Mouse (Mus musculus): ENCODE results near the gene Iqcm. TPM values are rescaled to one million over a fixed set of nuclear protein-coding genes. Genes with fewer than 3 reads are reported as not detected.

The Iqcm gene
- polyA plus RNA-seq, 1 experiment from 2014 or later = not detected

- Histone ChIP-seq H3K27ac (ENCODE audit: low read depth, low read length) (no peak overlapping the region), H3K36me3 (ENCODE audit: control insufficient read depth, insufficient read depth, low read length) (no peaks in the 10 kb centered on the region), H3K4me3 (ENCODE audit: low read depth, low read length) (no peak overlapping the region), H3K4me1 (replicated peaks; ENCODE audit: control insufficient read depth, insufficient read depth, low read length) (no peaks in the 10 kb centered on the region), H3K9me3 (ENCODE audit: control insufficient read depth, low read length) (no peaks in the 10 kb centered on the region), H3K9ac (ENCODE audit: low read depth, low read length) (no peak overlapping the region), H3K4me2 (replicated peaks; ENCODE audit: low read depth, low read length) (no peak overlapping the region), H3K27me3 (ENCODE audit: control insufficient read depth, insufficient read depth, low read length) (no peaks in the 10 kb centered on the region)
- DNase-seq (ENCODE audit: low spot score) (no peak), ATAC-seq (ENCODE audit: low FRiP score) (no peak)
- WGBS = 85% methylated on average over 3 of the region's 3 CpGs
Measured at GRCm38 (mm10) chr8:75642958-75643357, 194.5 kb downstream of the Iqcm start.

DNA sequence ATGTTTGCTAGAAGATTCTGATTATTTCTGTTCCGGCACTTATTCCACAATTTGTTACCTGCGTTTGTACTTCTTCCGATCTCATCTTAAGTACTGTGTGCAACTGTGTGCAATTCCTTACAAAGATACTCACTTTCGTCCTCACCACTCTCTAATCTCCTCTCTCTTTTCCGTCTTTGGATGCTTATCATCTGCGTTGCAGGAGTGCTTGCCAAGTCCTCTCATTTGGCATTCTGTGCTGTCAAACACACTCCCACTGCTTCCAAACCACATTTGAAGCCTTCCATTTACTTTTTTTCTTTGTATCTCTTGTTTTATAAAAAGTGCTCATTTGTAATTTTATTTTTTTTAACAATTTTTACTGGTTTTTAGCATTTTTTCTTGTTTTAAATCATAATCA is 210.8 kb downstream of the Iqcm start:
- H3K4me3 ChIP-seq (ENCODE audit: low read depth, low read length) = no peak overlapping the region
- no peaks in the 10 kb centered on the region for H3K4me1 ChIP-seq (replicated peaks; ENCODE audit: control insufficient read depth, insufficient read depth, low read length)
- H3K27ac ChIP-seq (ENCODE audit: low read depth, low read length) = no peak overlapping the region
- WGBS = 93% methylated on average over 6 of the region's 6 CpGs
- no peak overlapping the region for H3K4me2 ChIP-seq (replicated peaks; ENCODE audit: low read depth, low read length)
- DNase-seq (ENCODE audit: low spot score) (no peak), ATAC-seq (ENCODE audit: low FRiP score) (no peak)
- no peaks in the 10 kb centered on the region for H3K9me3 ChIP-seq (ENCODE audit: control insufficient read depth, low read length)
- H3K9ac ChIP-seq (ENCODE audit: low read depth, low read length) = no peak overlapping the region
- no peaks in the 10 kb centered on the region for H3K36me3 ChIP-seq (ENCODE audit: control insufficient read depth, insufficient read depth, low read length)
- H3K27me3 ChIP-seq (ENCODE audit: control insufficient read depth, insufficient read depth, low read length) = no peaks in the 10 kb centered on the region

GRCm38 (mm10) chr8:75746561-75746960 is 298.1 kb downstream of the Iqcm start:
- ATAC-seq (ENCODE audit: low FRiP score) (no peak), DNase-seq (ENCODE audit: low spot score) (no peak)
- Histone ChIP-seq H3K9ac (ENCODE audit: low read depth, low read length) (no peak overlapping the region), H3K4me2 (replicated peaks; ENCODE audit: low read depth, low read length) (no peak overlapping the region), H3K36me3 (ENCODE audit: control insufficient read depth, insufficient read depth, low read length) (no peaks in the 10 kb centered on the region), H3K9me3 (ENCODE audit: control insufficient read depth, low read length) (no peaks in the 10 kb centered on the region), H3K4me3 (ENCODE audit: low read depth, low read length) (no peak overlapping the region), H3K27me3 (ENCODE audit: control insufficient read depth, insufficient read depth, low read length) (no peaks in the 10 kb centered on the region), H3K4me1 (replicated peaks; ENCODE audit: control insufficient read depth, insufficient read depth, low read length) (no peaks in the 10 kb centered on the region), H3K27ac (ENCODE audit: low read depth, low read length) (no peak overlapping the region)
- WGBS = 84% methylated on average over 3 of the region's 3 CpGs

DNA sequence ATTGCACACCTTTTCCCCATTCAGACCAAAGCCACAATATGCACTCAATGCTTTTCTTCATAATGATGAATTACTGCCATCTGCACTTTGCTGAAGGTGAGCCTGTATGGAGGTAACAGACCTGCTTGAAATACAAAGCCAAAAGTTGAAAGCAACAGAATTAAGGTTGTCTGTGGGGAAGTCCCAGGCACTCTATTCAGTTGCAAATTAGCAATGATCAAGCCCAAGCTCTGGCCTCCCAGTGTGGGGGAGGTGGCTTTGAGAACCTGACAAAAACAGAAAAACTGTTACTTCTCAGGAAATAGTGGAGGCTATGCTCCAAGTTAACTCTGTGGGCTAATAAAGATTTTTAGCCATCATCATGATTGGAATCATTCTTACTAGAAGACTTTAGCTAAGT is 307.1 kb downstream of the Iqcm start:
- Histone ChIP-seq H3K36me3 (ENCODE audit: control insufficient read depth, insufficient read depth, low read length) (no peaks in the 10 kb centered on the region), H3K27ac (ENCODE audit: low read depth, low read length) (no peak overlapping the region), H3K9me3 (ENCODE audit: control insufficient read depth, low read length) (no peaks in the 10 kb centered on the region), H3K4me2 (replicated peaks; ENCODE audit: low read depth, low read length) (no peak overlapping the region), H3K4me1 (replicated peaks; ENCODE audit: control insufficient read depth, insufficient read depth, low read length) (no peaks in the 10 kb centered on the region), H3K27me3 (ENCODE audit: control insufficient read depth, insufficient read depth, low read length) (no peaks in the 10 kb centered on the region), H3K9ac (ENCODE audit: low read depth, low read length) (no peak overlapping the region), H3K4me3 (ENCODE audit: low read depth, low read length) (no peak overlapping the region)
- ATAC-seq (ENCODE audit: low FRiP score) = no peak
- no peak for DNase-seq (ENCODE audit: low spot score)

DNA sequence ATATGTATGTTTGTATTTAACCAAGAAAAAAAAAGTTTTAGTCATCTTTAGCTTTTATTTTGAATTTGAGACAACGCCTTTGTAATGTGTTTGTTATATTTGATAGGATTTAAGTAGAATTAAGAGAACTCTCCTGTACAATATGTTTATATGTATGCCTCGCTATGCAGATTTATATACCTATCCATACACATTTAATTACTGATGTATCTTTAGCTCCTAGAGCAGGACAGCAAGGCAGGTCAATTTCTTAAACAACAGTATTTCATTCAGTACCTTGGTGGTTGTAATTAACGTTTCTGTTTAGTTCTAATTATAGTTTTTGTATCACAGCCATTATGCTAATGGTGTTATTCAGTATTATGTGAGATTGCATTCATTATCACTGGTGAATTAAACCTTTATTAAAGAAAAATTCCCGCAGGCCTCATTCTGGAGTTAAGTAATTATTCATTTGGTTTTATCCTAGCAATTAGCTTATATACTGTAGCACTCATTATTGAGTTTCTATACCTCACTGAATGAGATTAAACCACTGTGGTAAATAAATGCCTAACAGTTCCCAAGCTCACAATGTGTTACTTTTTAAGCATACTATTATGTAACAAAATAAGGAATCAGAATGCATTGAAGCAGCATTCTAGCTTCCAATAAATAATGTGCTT is 380.1 kb downstream of the Iqcm start:
- H3K4me2 ChIP-seq (replicated peaks; ENCODE audit: low read depth, low read length) = no peak overlapping the region
- no peak overlapping the region for H3K9ac ChIP-seq (ENCODE audit: low read depth, low read length)
- no peaks in the 10 kb centered on the region for H3K36me3 ChIP-seq (ENCODE audit: control insufficient read depth, insufficient read depth, low read length)
- no peak overlapping the region for H3K4me3 ChIP-seq (ENCODE audit: low read depth, low read length)
- no peaks in the 10 kb centered on the region for H3K4me1 ChIP-seq (replicated peaks; ENCODE audit: control insufficient read depth, insufficient read depth, low read length)
- 86% methylated on average over 4 of the region's 4 CpGs for WGBS
- DNase-seq (ENCODE audit: low spot score) (no peak), ATAC-seq (ENCODE audit: low FRiP score) (no peak)
- H3K27ac ChIP-seq (ENCODE audit: low read depth, low read length) = no peak overlapping the region
- no peaks in the 10 kb centered on the region for H3K9me3 ChIP-seq (ENCODE audit: control insufficient read depth, low read length)
- H3K27me3 ChIP-seq (ENCODE audit: control insufficient read depth, insufficient read depth, low read length) = no peaks in the 10 kb centered on the region

GRCm38 (mm10) chr8:75835245-75835644 is 386.8 kb downstream of the Iqcm start:
- no peak overlapping the region for H3K27ac ChIP-seq (ENCODE audit: low read depth, low read length)
- WGBS = 83% methylated on average over 2 of the region's 2 CpGs
- no peak for ATAC-seq (ENCODE audit: low FRiP score)

GRCm38 (mm10) chr8:75917603-75918344 is 469.3 kb downstream of the Iqcm start:
- peak; percentile 28 for DNase-seq (ENCODE audit: low spot score)
- no peak overlapping the region for H3K9ac ChIP-seq (ENCODE audit: low read depth, low read length)
- no peaks in the 10 kb centered on the region for H3K4me1 ChIP-seq (replicated peaks; ENCODE audit: control insufficient read depth, insufficient read depth, low read length)
- no peak overlapping the region for H3K4me3 ChIP-seq (ENCODE audit: low read depth, low read length)
- no peaks in the 10 kb centered on the region for H3K36me3 ChIP-seq (ENCODE audit: control insufficient read depth, insufficient read depth, low read length)
- H3K27me3 ChIP-seq (ENCODE audit: control insufficient read depth, insufficient read depth, low read length) = no peaks in the 10 kb centered on the region
- 61% methylated on average over 15 of the region's 15 CpGs for WGBS
- no peaks in the 10 kb centered on the region for H3K9me3 ChIP-seq (ENCODE audit: control insufficient read depth, low read length)
- peak; percentile 88 for ATAC-seq (ENCODE audit: low FRiP score)
- no peak overlapping the region for H3K4me2 ChIP-seq (replicated peaks; ENCODE audit: low read depth, low read length)
- no peak overlapping the region for H3K27ac ChIP-seq (ENCODE audit: low read depth, low read length)

More at GRCm38 (mm10) chr8:75835245-75835644, 386.8 kb downstream of the Iqcm start:
- H3K27me3 ChIP-seq (ENCODE audit: control insufficient read depth, insufficient read depth, low read length) = no peaks in the 10 kb centered on the region
- H3K4me3 ChIP-seq (ENCODE audit: low read depth, low read length) = no peak overlapping the region
- no peaks in the 10 kb centered on the region for H3K4me1 ChIP-seq (replicated peaks; ENCODE audit: control insufficient read depth, insufficient read depth, low read length)
- no peak overlapping the region for H3K4me2 ChIP-seq (replicated peaks; ENCODE audit: low read depth, low read length)
- no peak for DNase-seq (ENCODE audit: low spot score)
- no peaks in the 10 kb centered on the region for H3K9me3 ChIP-seq (ENCODE audit: control insufficient read depth, low read length)
- H3K9ac ChIP-seq (ENCODE audit: low read depth, low read length) = no peak overlapping the region
- H3K36me3 ChIP-seq (ENCODE audit: control insufficient read depth, insufficient read depth, low read length) = no peaks in the 10 kb centered on the region

GRCm38 (mm10) chr8:75949166-75949565 is 500.7 kb downstream of the Iqcm start:
- no peaks in the 10 kb centered on the region for H3K4me1 ChIP-seq (replicated peaks; ENCODE audit: control insufficient read depth, insufficient read depth, low read length)
- no peaks in the 10 kb centered on the region for H3K9me3 ChIP-seq (ENCODE audit: control insufficient read depth, low read length)
- ATAC-seq (ENCODE audit: low FRiP score) (no peak), DNase-seq (ENCODE audit: low spot score) (no peak)
- no peak overlapping the region for H3K27ac ChIP-seq (ENCODE audit: low read depth, low read length)
- no peak overlapping the region for H3K4me2 ChIP-seq (replicated peaks; ENCODE audit: low read depth, low read length)
- no peak overlapping the region for H3K4me3 ChIP-seq (ENCODE audit: low read depth, low read length)
- no peaks in the 10 kb centered on the region for H3K36me3 ChIP-seq (ENCODE audit: control insufficient read depth, insufficient read depth, low read length)
- H3K9ac ChIP-seq (ENCODE audit: low read depth, low read length) = no peak overlapping the region
- WGBS = 85% methylated on average over 1 of the region's 1 CpGs
- no peaks in the 10 kb centered on the region for H3K27me3 ChIP-seq (ENCODE audit: control insufficient read depth, insufficient read depth, low read length)

GRCm38 (mm10) chr8:75956016-75956415 is 507.5 kb downstream of the Iqcm start:
- DNase-seq (ENCODE audit: low spot score) = peak; percentile 21
- no peaks in the 10 kb centered on the region for H3K27me3 ChIP-seq (ENCODE audit: control insufficient read depth, insufficient read depth, low read length)
- H3K36me3 ChIP-seq (ENCODE audit: control insufficient read depth, insufficient read depth, low read length) = no peaks in the 10 kb centered on the region
- no peak overlapping the region for H3K27ac ChIP-seq (ENCODE audit: low read depth, low read length)
- 69% methylated on average over 2 of the region's 2 CpGs for WGBS
- peak; percentile 90 for ATAC-seq (ENCODE audit: low FRiP score)
- H3K9ac ChIP-seq (ENCODE audit: low read depth, low read length) = no peak overlapping the region
- H3K4me1 ChIP-seq (replicated peaks; ENCODE audit: control insufficient read depth, insufficient read depth, low read length) = no peaks in the 10 kb centered on the region
- no peak overlapping the region for H3K4me2 ChIP-seq (replicated peaks; ENCODE audit: low read depth, low read length)
- no peaks in the 10 kb centered on the region for H3K9me3 ChIP-seq (ENCODE audit: control insufficient read depth, low read length)
- no peak overlapping the region for H3K4me3 ChIP-seq (ENCODE audit: low read depth, low read length)

Measured in hindbrain, embryonic 11.5 days (tissue).